20 mouse cellular contexts compared by ENCODE assay signal in genomic region chr1:59888018-59888417, GRCm38 (mm10). TPM values are rescaled to one million over a fixed set of nuclear protein-coding genes. Genes with fewer than 3 reads are reported as not detected.
DNase-seq lines count a peak whose midpoint lies in the region; TF ChIP-seq lines count a peak whose summit lies in the region.
"Had no signal": no experiment of that assay in that cellular context is flagged by ENCODE, and none has a peak within 500 bp of the region (broad histone marks: within the 10 kb centered on the region; RNA-seq: fewer than 3 reads in every experiment).

No protein-coding gene starts in this region.

- H3K4me3 ChIP-seq in heart, adult 2 months: no peak overlapping the region
- no peak overlapping the region for H3K4me3 ChIP-seq in kidney, adult 2 months (ENCODE audit: insufficient read depth, low read depth, low read length)
- H3K4me3 ChIP-seq: forebrain, embryonic 10.5 days; forebrain, embryonic 13.5 days; gastrocnemius, adult 2 months; heart, embryonic 13.5 days; hindbrain, embryonic 12.5 days; hindbrain, embryonic 15.5 days had no signal

- H3K9ac ChIP-seq in heart, adult 2 months (ENCODE audit: low read depth, low read length): no peak overlapping the region
- H3K9ac ChIP-seq: hindbrain, embryonic 12.5 days; hindbrain, embryonic 15.5 days had no signal

- H3K27me3 ChIP-seq in heart, adult 2 months (ENCODE audit: control insufficient read depth, insufficient read depth, low read length): no peaks in the 10 kb centered on the region
- no peaks in the 10 kb centered on the region for H3K27me3 ChIP-seq in kidney, adult 2 months (replicated peaks; ENCODE audit: control insufficient read depth, insufficient read depth, low read length)
- H3K27me3 ChIP-seq: forebrain, embryonic 13.5 days; heart, embryonic 13.5 days; hindbrain, embryonic 12.5 days; hindbrain, embryonic 15.5 days had no signal

- intact Hi-C loops in heart, adult 2 months (cut with DNase I): no loop called here

- H3K27ac ChIP-seq in heart, adult 2 months: peak overlapping the region; percentile 59
- no peak overlapping the region for H3K27ac ChIP-seq in kidney, adult 2 months (ENCODE audit: insufficient read depth, low read depth, low read length)
- H3K27ac ChIP-seq: forebrain, embryonic 10.5 days; forebrain, embryonic 13.5 days; gastrocnemius, adult 2 months; hindbrain, embryonic 12.5 days; hindbrain, embryonic 15.5 days had no signal

- no peaks in the 10 kb centered on the region for H3K79me2 ChIP-seq in heart, adult 2 months (replicated peaks; ENCODE audit: control insufficient read depth, insufficient read depth, low read length)

- DNase-seq in embryo, embryonic 10.5 days (ENCODE audit: low spot score): peak; percentile 14
- DNase-seq in embryo, embryonic 9.5 days (ENCODE audit: extremely low spot score): no peak
- no peak for DNase-seq in heart, adult 2 months
- DNase-seq in heart, postnatal 4 days: no peak
- peak; percentile 41 for DNase-seq in kidney, adult 2 months
- no peak for DNase-seq in kidney, adult 11 months
- peak; percentile 20 for DNase-seq in forelimb bud, embryonic 11.5 days (ENCODE audit: low read depth, low spot score)
- DNase-seq: adrenal gland, adult 8-10 months; adrenal gland, postnatal 25 days; cerebellum, adult 11-12 months; cerebellum, adult 8-10 months; cerebellum, postnatal 10 days; cerebellum, postnatal 36 days; gastrocnemius, adult 2 months; gastrocnemius, postnatal 25 days had no signal

- no peak for TF ChIP-seq CTCF in heart, adult 2 months (IDR thresholded peaks at IDR 0.05)
- no peak for TF ChIP-seq CTCF in kidney, adult 2 months (conservative IDR thresholded peaks at IDR 0.05; ENCODE audit: insufficient read depth, insufficient read length, low read depth, low read length)

- peak; percentile 66; the same call in 1 of the 2 replicates for TF ChIP-seq EP300 in heart, adult 2 months (IDR thresholded peaks at IDR 0.05; ENCODE audit: insufficient read depth, low read depth, low read length)

- peaks cover 12% of the 10 kb centered on the region for H3K36me3 ChIP-seq in heart, adult 2 months (ENCODE audit: control insufficient read depth, insufficient read depth, low read length)
- H3K36me3 ChIP-seq in kidney, adult 2 months (ENCODE audit: control insufficient read depth, insufficient read depth, low read length): no peaks in the 10 kb centered on the region
- H3K36me3 ChIP-seq: forebrain, embryonic 10.5 days; heart, embryonic 13.5 days; hindbrain, embryonic 12.5 days; hindbrain, embryonic 15.5 days had no signal

- H3K4me1 ChIP-seq in heart, adult 2 months (ENCODE audit: control insufficient read depth, insufficient read depth, low read length): peaks cover 15% of the 10 kb centered on the region
- peaks cover 10% of the 10 kb centered on the region; the same call in 1 of the 2 replicates for H3K4me1 ChIP-seq in kidney, adult 2 months (ENCODE audit: control insufficient read depth, insufficient read depth, low read length)

- TF ChIP-seq POLR2A in heart, adult 2 months (IDR thresholded peaks at IDR 0.05; ENCODE audit: insufficient read depth, low read depth, low read length): 0 out of 2 replicates have a peak, but pooled peaks have one; percentile 23
- TF ChIP-seq POLR2A in kidney, adult 2 months (IDR thresholded peaks at IDR 0.05; ENCODE audit: low read depth, low read length): no peak

RNA-seq across cellular contexts. Expression of gene Fam117b, which starts 24.8 kb away (rescaled TPM):
- total RNA-seq in heart, adult 2 months (2021): 10 to 100 TPM; 10.6 to 24.6 TPM
- polyA plus RNA-seq in heart, adult 2 months (2012; rRNA removed): 5.2 and 6.1 TPM in 2 replicates
- total RNA-seq in heart, postnatal 4 days (2021): 10 to 100 TPM; 12.1 to 13.1 TPM
- 11.5 and 11.9 TPM in 2 replicates for polyA plus RNA-seq in kidney, adult 2 months (2012; rRNA removed)

Comparison
In these comparisons a context has a peak if more than half of its experiments do, and no peak if none do; other contexts are left out.
1. DNase-seq: peak in embryo, embryonic 10.5 days (single experiment), kidney, adult 2 months (single experiment) and forelimb bud, embryonic 11.5 days (single experiment); none in embryo, embryonic 9.5 days (single experiment), heart, adult 2 months (0 of 2), heart, postnatal 4 days (single experiment) and kidney, adult 11 months (single experiment).